Mouse (Mus musculus) neural tube, embryonic 14.5 days (tissue): ENCODE results near the gene Foxo3. TPM values are rescaled to one million over a fixed set of nuclear protein-coding genes. Genes with fewer than 3 reads are reported as not detected.

Experiments used
- ATAC-seq: fragments of 200-750 bp; cut with Nextera tagmentation; 2 replicates; pipeline ENCODE4 v1.8.0; 2017; ENCODE audit warnings: low read depth, mild to moderate bottlenecking, moderate TSS enrichment, moderate library complexity
- H3K27ac ChIP-seq: fragments of 300-500 bp; sonication (generic); 2 replicates; pipeline ENCODE4 v1.5.1; 2014; ENCODE audit warnings: low read depth, mild to moderate bottlenecking, control low read depth, low read length, moderate library complexity, mixed read lengths
- H3K27me3 ChIP-seq: fragments of 300-500 bp; sonication (generic); 2 replicates; pipeline ENCODE4 v1.6.1; 2014; ENCODE audit warnings: low read length; ENCODE audit not compliant: control insufficient read depth, insufficient read depth
- H3K36me3 ChIP-seq: fragments of 300-500 bp; sonication (generic); 2 replicates; pipeline ENCODE4 v1.6.1; 2014; ENCODE audit warnings: low read length, mixed read lengths; ENCODE audit not compliant: control insufficient read depth, insufficient read depth
- H3K4me1 ChIP-seq: fragments of 300-500 bp; sonication (generic); 2 replicates; pipeline ENCODE4 v1.6.1; 2014; ENCODE audit warnings: low read length; ENCODE audit not compliant: control insufficient read depth, insufficient read depth
- H3K4me2 ChIP-seq: fragments of 300-500 bp; sonication (generic); 2 replicates; pipeline ENCODE4 v1.6.1; 2014; ENCODE audit warnings: mild to moderate bottlenecking, low read depth, low read length, control low read depth
- H3K4me3 ChIP-seq: fragments of 300-500 bp; sonication (generic); 2 replicates; pipeline ENCODE4 v1.5.1; 2014; ENCODE audit warnings: low read depth, low read length, control low read depth, mixed read lengths
- H3K9ac ChIP-seq: fragments of 300-500 bp; sonication (generic); replicated peaks from 2 replicates; pipeline ENCODE4 v1.6.1; 2014; ENCODE audit warnings: low read depth, mild to moderate bottlenecking, control low read depth, low read length, mixed read lengths
- H3K9me3 ChIP-seq: fragments of 300-500 bp; sonication (generic); 2 replicates; pipeline ENCODE4 v1.6.1; 2016; ENCODE audit warnings: low read length; ENCODE audit not compliant: control insufficient read depth
- WGBS: fragments of 180-500 bp; shearing (Covaris S2); extraction: QIAGEN DNeasy Blood & Tissue Kit; methylation state at CpG from one replicate; pipeline ENCODE4 v1.1.7; 2014; 5-methylcytosine and 5-hydroxymethylcytosine counted together
- polyA plus RNA-seq: library from polyadenylated mRNA; unstranded; fragments of >200 nt; fragmentation: Nextera tagmentation; extraction: Ambion mirVana; gene quantifications from 2 replicates; pipeline ENCODE4 v1.2.1, GENCODE M21; 2014

The Foxo3 gene
- polyA plus RNA-seq, 1 experiment from 2014 or later: 6.1 TPM

- WGBS: 71% methylated on average over 4 of the region's 4 CpGs
Observed at GRCm38 (mm10) chr10:42227751-42228241, 48.8 kb downstream of the Foxo3 start.

DNA sequence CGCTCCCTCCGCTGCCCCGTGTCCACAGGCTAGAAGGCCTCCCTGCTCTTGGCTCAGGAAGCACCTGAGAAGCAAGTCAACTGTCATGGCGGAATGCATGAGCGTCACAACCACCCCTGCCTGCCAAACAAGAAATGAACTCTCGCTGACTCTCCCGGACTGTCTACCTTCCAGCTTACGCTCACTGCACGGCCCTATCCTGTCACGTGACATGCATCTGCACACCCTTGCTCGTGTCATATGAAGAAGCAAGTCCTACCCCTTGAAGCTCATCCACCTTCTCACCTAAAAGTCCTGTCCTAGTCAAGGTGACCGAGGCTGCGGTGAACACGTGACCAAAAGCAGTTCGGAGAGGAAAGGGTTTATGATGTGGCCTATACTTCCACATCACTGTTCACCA, 50.4 kb downstream of the Foxo3 start:
- Histone ChIP-seq H3K4me1 (0 out of 2 replicates have a peak, but pooled peaks cover 4% of the 10 kb centered on the region), H3K4me2 (no peak overlapping the region), H3K4me3 (no peak overlapping the region), H3K9ac (no peak overlapping the region), H3K36me3 (no peaks in the 10 kb centered on the region), H3K9me3 (no peaks in the 10 kb centered on the region), H3K27ac (no peak overlapping the region), H3K27me3 (no peaks in the 10 kb centered on the region)
- WGBS: 95% methylated on average over 15 of the region's 15 CpGs
- no peak for ATAC-seq

More at GRCm38 (mm10) chr10:42227751-42228241, 48.8 kb downstream of the Foxo3 start:
- no peak overlapping the region for H3K27ac ChIP-seq
- H3K4me2 ChIP-seq: no peak overlapping the region
- H3K9me3 ChIP-seq: no peaks in the 10 kb centered on the region
- no peaks in the 10 kb centered on the region for H3K36me3 ChIP-seq
- H3K27me3 ChIP-seq: no peaks in the 10 kb centered on the region
- H3K4me1 ChIP-seq: peaks cover 2% of the 10 kb centered on the region; the same call in 1 of the 2 replicates
- ATAC-seq: no peak
- no peak overlapping the region for H3K9ac ChIP-seq
- H3K4me3 ChIP-seq: no peak overlapping the region

DNA sequence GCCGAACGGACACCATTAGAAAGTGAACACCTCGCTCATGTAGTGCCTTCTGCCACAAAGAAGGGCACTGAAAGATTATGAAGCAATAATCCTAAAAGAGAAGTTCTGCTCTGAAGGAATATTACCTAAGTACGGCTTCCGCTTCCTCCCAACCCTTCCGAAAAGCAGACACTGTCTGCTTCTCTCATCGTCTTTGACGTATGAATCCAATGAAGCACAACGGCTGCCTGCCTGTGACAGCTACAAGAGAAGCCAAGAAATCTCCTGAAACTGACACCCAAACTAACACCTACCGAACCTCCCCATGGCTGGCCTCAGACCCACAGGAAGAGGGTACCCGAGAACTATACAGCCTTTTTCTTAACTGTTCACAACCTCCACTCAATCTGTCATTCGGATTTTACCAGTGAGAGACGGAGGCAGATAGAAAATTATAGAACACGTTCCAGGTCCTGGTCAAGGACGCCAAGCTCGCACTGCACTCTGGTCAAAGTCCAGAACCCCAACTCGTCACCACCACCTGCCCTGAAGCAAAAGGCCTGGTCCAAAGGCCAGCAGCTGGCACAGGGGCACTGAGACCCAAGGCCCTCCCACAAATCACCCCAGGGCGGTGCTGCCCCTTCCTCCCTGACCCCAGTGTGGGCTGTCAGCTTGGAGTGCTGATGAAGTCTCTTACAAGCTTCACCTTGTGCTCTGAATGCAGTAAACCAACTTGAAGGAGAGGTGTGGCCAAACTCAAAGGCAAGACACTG, 51.2 kb downstream of the Foxo3 start:
- Histone ChIP-seq H3K9ac (no peak overlapping the region), H3K9me3 (no peaks in the 10 kb centered on the region), H3K4me3 (no peak overlapping the region), H3K36me3 (no peaks in the 10 kb centered on the region), H3K4me1 (peaks cover 11% of the 10 kb centered on the region; the same call in 1 of the 2 replicates), H3K27me3 (no peaks in the 10 kb centered on the region), H3K27ac (no peak overlapping the region), H3K4me2 (no peak overlapping the region)
- WGBS: 88% methylated on average over 18 of the region's 18 CpGs
- no peak for ATAC-seq

- Histone ChIP-seq H3K4me2 (no peak overlapping the region), H3K4me1 (peaks cover 9% of the 10 kb centered on the region; the same call in 1 of the 2 replicates), H3K27me3 (no peaks in the 10 kb centered on the region), H3K9me3 (no peaks in the 10 kb centered on the region), H3K27ac (no peak overlapping the region), H3K36me3 (no peaks in the 10 kb centered on the region), H3K4me3 (no peak overlapping the region), H3K9ac (no peak overlapping the region)
- no peak; the same call in 1 of the 2 replicates for ATAC-seq
- WGBS: 84% methylated on average over 11 of the region's 11 CpGs
Observed at GRCm38 (mm10) chr10:42221996-42222395, 54.6 kb downstream of the Foxo3 start.

GRCm38 (mm10) chr10:42221136-42221891, 55.2 kb downstream of the Foxo3 start:
- Histone ChIP-seq H3K27me3 (no peaks in the 10 kb centered on the region), H3K9me3 (no peaks in the 10 kb centered on the region), H3K4me1 (peaks cover 9% of the 10 kb centered on the region; the same call in 1 of the 2 replicates), H3K27ac (no peak overlapping the region), H3K9ac (no peak overlapping the region), H3K4me2 (0 out of 2 replicates have a peak overlapping the region, but pooled peaks have one; percentile 6), H3K36me3 (no peaks in the 10 kb centered on the region), H3K4me3 (no peak overlapping the region)
- peak; percentile 16; the same call in 1 of the 2 replicates for ATAC-seq
- 71% methylated on average over 19 of the region's 19 CpGs for WGBS

DNA sequence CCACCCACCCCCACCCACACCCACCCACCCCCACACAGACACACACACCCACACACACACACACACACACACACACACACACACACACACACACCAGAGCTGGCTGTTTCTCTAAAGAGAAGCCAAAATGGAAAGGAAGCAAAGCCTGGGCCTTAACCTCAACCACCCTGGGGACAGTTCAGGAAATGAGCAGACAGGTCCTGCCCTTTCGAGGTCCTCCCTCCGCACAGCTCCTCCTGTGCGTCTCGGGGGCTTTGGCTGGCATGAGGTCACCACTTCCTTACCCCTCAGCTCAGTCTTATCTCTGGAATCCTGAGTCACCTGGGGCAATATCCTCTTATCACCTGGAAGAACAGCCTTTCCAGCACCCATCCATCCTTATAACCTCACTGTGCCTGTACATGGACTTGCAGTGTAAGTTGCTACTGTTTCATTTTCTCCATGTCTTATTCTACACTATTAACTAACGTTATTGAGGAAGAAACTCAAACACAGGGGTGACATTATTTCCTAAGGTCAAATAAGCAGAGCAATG, 56.1 kb downstream of the Foxo3 start:
- H3K27ac ChIP-seq: no peak overlapping the region
- no peak overlapping the region for H3K9ac ChIP-seq
- no peak overlapping the region for H3K4me2 ChIP-seq
- peaks cover 9% of the 10 kb centered on the region; the same call in 1 of the 2 replicates for H3K4me1 ChIP-seq
- H3K9me3 ChIP-seq: no peaks in the 10 kb centered on the region
- no peak overlapping the region for H3K4me3 ChIP-seq
- H3K36me3 ChIP-seq: no peaks in the 10 kb centered on the region
- WGBS: 80% methylated on average over 5 of the region's 5 CpGs
- H3K27me3 ChIP-seq: no peaks in the 10 kb centered on the region
- no peak for ATAC-seq

DNA sequence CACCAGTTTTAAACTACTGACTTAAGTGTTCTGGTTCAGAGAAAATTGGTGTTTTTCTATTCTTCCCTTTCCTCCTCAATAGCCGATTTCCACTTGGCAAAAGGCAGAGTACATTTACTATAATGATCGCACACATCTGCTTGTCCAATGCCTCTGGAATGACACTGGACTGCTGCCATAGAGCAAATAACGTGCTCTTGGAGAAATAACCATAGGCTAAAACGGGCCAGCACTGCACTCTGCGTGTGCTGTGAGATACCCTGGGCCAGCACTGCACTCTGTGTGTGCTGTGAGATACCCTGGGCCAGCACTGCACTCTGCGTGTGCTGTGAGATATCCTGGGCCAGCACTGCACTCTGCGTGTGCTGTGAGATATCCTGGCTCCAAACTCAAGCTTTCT, 65.1 kb downstream of the Foxo3 start:
- peaks cover 8% of the 10 kb centered on the region; the same call in 1 of the 2 replicates for H3K4me1 ChIP-seq
- no peak overlapping the region for H3K4me3 ChIP-seq
- H3K27ac ChIP-seq: no peak overlapping the region
- no peak for ATAC-seq
- WGBS: 78% methylated on average over 7 of the region's 7 CpGs
- H3K9ac ChIP-seq: no peak overlapping the region
- H3K27me3 ChIP-seq: no peaks in the 10 kb centered on the region
- no peaks in the 10 kb centered on the region for H3K9me3 ChIP-seq
- H3K4me2 ChIP-seq: no peak overlapping the region
- H3K36me3 ChIP-seq: no peaks in the 10 kb centered on the region

DNA sequence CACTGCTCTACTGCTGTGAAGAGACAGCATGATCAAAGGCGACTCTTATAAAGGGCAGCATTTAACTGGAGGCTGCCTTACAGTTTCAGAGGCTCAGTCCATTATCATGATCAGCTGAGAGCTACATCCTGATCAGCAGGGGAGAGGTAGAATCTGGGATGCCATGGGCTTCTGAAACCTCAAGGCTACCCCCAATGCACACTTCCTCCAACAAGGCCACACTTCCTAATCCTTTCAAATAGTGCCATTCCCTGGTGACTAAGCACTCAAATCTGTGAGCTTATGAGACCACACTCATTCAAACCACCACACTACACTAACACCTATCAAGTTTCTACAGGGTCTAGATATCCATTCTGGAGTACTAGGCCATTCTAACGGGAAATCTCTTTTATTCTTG, 65.9 kb downstream of the Foxo3 start:
- no peaks in the 10 kb centered on the region for H3K27me3 ChIP-seq
- no peaks in the 10 kb centered on the region for H3K36me3 ChIP-seq
- no peak for ATAC-seq
- H3K9ac ChIP-seq: no peak overlapping the region
- peaks cover 8% of the 10 kb centered on the region; the same call in 1 of the 2 replicates for H3K4me1 ChIP-seq
- no peak overlapping the region for H3K4me3 ChIP-seq
- H3K9me3 ChIP-seq: no peaks in the 10 kb centered on the region
- H3K4me2 ChIP-seq: no peak overlapping the region
- 50% methylated on average over 2 of the region's 2 CpGs for WGBS
- no peak overlapping the region for H3K27ac ChIP-seq
